Mouse (Mus musculus): ENCODE data around the gene Mycl.

Gene Mycl

DNA sequence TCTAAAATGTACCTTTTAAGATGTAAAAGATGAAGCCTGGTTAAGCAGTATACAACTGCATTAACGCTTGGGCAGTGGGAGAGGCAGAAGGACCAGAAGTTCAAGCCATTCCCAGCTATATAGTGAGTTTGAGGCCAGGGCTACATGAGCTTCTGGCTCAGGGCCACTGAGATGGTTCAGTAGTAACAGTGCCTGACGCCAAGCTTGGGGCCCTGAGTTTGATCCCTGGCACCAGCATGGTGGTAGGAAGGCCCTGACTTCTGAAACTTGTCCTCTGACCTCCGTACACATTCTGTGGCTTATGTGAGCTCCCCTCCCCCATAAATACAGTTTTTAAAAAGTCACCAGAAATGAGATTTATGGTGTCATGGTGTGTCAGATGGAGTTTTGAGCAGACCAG lies 26.1 kb downstream of the Mycl start:
- no peak for DNase-seq

DNA sequence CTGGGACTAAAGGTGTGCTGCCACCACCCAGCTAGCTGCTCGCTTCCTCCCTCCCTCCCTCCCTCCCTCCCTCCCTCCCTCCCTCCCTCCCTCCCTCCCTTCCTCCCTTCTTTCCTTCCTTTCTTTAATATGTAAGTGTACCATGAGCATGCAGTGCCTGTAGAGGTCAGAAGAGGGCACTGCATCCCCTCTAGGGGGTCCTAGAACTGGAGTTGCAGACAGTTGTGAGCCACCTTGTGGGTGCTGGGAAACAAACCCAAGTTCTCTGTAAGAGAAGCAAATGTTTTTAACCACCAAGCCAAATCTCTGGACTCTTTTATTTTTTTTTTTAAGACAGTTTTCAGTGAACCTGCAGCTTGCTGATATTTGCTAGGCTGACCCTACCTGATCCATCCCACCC lies 27.4 kb downstream of the Mycl start:
- DNase-seq: no peak

GRCm38 (mm10) chr4:123025418-123025817 lies 30.0 kb downstream of the Mycl start:
- no peak for DNase-seq

DNA sequence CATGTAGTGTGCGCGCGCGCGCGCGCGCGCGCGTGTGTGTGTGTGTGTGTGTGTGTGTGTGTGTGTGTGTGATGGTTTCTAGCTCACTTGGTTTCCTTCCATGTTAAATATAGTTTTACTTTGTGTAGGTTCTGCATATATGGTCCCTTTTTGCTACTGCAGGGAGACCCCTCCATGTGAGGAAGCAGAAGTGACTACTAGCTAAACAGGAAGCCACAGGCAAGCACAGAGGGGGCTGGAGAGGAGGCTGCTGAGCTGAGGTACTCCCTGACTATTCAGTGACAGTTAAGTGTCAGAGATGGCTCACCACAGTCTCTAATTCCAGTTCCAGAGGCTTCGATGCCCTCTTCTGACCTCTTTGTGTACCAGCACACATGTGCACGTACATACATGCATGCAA lies 30.7 kb downstream of the Mycl start:
- DNase-seq: peak; percentile 17

DNA sequence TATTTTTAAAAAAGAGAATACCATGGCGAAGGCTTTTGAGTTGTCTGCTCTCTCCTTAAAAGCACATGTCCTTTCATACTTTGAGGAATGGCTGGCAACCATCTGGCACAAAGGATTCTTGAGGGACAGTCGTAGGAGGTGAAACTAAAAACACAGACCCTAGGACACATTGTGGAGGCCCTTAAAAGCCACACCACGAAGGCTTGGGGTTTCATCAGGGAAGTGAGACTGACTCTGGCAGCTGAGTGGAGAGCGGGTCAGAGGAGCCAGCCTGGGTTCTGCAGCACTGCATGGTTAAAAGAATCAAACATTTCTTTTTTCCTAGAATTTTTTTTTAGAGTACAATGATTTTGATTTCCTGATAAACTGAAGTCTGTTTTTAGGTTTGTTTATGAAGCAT lies 31.1 kb downstream of the Mycl start:
- DNase-seq: no peak

DNA sequence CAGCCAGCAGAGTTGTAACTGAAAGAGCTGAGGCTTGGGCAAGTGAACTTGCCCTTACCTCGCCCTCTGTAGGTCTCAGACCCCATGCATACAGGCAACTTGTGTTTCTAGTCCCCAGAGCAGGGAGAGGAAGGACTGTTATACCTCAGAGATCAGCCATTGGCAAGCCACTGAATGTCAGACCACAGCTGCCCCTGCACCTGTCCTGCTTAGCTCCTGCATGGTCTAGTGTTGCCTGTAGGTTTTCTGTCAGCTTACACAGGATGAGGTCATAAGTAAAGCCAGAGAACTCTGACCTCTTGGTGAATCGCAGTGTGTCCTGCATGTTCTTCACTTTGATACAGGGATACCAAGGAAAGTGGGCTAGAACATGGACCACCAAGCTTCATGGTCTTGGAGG lies 39.4 kb downstream of the Mycl start:
- DNase-seq: no peak

DNA sequence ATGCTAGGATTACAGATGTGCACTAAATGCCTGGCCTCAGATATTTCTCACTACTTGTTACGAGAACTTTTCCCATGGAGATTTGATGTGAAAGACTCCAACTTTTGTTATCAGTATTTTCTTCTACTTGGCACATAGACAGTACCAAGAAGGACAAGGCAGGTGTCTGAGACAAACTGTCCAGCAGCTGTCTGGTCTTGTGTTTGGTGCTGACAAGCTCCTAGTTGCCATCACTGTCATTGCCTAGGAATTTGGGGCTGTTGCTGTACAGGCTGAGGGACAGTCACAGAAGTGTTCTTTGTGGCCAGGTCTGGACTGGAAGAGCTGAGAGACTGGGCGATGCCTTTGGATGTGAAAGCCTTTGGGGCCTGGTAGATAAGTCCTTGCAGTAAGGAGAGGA lies 40.2 kb downstream of the Mycl start:
- DNase-seq: no peak

- DNase-seq: no peak
Measured at GRCm38 (mm10) chr4:123036710-123037109, 41.3 kb downstream of the Mycl start.

- DNase-seq: no peak
Measured at GRCm38 (mm10) chr4:123041131-123041530, 45.7 kb downstream of the Mycl start.

DNA sequence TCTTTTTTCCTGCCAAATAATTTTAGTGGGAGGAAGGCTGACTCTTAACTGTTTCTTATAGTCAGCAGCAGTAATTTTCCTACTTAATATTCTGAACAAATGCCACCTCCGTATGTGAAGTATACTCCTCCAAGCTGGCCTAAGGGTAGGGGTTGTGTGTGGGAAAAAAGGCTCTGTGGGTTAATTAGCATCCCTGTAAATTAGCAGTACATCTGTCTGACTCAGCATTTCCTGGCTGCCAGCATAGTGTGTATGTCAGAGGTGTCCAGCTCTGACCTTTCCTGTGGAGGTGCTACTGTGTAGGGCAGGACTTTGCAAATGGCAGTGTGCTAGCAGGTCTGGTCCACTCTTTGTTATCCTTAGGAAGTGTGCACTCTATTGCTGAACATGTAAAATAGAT lies 48.4 kb downstream of the Mycl start:
- no peak for DNase-seq

DNA sequence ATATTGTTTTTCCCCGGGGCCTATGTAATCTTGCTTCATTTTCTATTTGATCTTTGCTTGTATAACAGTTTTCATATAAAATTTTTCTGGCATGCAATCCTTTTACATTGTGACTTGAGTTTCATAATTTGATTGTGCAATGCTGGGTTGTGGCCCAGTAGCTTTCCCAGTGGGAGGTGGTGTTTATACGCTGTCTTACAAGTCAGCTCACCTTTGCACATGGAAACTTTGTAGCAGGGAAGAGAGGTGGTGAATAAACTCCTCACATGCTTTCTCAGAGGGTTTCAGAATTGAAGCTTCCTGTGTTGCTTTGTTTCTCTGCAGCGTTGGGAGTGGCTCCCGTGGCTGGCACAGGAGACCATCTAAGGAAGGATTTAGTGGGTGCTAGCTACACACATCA lies 49.4 kb downstream of the Mycl start:
- DNase-seq: no peak

DNA sequence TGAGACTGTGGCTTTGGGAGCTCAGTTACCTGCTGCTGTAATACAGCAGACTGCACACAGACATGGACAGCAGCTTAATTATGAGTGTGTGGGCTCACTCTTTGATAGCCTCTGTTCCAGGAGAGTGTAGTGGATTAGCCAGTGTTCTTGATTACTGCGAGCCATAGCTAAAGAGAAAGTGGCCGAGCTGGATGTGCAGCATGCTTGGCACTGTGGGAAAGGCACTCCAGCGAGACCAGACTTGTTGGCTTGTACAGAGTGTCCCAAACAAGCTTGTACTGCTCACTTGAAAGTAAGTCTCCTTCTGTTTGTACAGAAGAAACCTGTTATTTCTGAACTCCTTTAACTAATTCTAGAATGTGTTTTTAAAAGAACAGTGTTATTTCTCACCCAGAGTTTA lies 50.8 kb downstream of the Mycl start:
- DNase-seq: no peak

DNA sequence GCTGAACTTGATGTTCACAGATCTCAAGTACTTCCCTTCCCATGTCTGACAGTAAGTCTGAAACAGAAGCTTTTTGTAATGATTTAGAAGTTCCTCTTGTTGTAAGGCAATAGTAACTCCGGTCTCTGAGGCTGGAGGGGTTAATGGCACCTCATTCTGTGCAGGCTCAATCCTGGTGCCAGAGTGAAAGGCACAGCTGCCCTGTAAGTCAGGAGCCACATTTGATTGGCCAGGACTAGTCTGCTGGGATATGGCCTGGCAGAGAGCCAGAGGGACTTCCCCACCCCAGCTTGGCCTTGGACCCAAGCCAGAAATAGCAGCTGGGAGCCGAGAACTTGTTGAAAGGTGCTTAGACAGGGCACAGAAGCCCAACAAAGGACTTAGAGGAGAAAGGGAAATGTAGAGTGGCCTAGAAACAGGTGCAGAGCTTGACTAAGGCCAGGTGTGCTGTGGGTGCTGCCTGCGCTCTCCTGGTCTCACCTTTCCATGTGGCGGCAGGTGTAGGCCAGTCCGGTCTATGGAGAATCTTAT lies 55.3 kb downstream of the Mycl start:
- DNase-seq: peak; percentile 31
